Mouse (Mus musculus) layer of hippocampus, adult 18-20 months (tissue): ENCODE measurements around the gene Trim3. TPM values are rescaled to one million over a fixed set of nuclear protein-coding genes. Genes with fewer than 3 reads are reported as not detected.

Experiments used
- DNase-seq, 2 experiments: peaks; one replicate each; pipeline ENCODE4 v3.0.0; 2022; ENCODE audit warnings: low spot score in 2 of 2
- total RNA-seq, 2 experiments: library from RNA; stranded (reverse); gene quantifications; 2 replicates each; pipeline ENCODE4 v1.2.3; 2021

Trim3 gene
- total RNA-seq, 2 experiments from 2014 or later: 122 to 136 TPM

DNA sequence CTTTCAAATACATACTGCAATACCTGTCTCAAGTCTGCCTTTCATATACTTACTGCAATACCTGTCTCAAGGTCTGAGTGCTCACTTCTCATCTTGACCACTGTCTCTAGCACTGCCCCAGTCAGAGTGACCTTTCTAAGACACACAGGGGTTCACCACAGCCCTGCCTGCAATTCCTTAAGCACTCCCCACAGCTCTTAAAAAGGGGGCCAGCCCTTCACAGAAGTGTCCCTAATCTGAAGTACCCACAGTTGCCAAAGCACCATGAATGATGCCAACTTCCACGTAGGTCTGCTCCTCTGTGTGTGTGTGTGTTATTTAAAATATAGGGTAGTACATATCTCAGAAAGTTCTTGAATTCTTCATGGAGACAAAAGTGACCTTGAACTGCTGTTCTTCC is 21.6 kb downstream of the Trim3 start:
- no peak for DNase-seq

DNA sequence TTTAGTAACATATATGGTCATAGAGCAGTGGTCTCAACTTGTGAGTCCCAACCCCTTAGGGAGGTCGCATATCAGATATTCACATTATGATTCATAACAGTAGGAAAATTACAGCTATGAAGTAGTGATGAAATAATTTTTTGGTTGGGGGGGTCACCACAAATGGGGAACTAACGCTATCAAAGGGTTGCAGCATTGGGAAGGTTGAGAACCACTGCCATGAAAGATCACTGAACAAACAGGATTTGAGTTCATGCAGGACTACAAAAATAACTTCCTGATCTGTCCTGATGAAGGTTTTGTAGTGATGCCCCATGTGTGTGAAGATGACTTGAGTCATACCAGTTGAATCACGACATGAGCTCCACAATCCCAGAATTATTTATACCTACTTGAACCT is 24.9 kb downstream of the Trim3 start:
- DNase-seq: no peak

DNA sequence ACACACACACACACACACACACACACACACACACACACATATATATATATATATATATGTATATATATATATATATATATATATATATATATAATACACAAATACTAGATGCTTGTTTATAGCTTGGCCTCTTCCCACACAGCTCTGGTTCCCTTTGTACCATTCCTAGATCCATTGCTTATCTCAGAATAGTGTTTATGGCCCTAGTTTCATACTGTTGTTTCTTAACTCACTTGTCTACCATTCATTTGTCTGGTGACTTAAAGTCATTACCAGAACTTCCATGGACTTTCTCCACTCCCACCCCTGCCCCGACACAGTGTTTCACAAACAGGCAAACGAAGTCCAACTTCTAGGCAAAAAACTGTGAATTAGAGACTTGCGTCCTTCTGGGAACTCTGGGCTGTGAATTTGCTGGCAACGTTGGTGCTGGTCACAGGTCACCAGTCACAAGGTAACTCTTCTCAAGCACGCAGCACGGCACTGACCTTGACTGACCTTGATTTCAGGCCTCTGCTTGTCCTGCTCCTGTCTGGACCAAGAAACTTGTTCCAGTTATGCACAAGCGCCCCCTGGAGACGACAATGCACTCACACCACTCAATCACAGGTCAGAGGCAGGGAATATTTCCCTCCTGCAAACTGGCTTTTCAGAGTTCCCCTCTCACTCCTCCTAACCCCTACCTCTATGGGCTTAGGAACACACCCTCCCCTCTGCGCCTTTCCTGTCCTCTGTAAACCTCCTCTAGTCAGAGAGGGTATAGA is 30.3 kb downstream of the Trim3 start:
- peak; percentile 22 to 76 for DNase-seq

DNA sequence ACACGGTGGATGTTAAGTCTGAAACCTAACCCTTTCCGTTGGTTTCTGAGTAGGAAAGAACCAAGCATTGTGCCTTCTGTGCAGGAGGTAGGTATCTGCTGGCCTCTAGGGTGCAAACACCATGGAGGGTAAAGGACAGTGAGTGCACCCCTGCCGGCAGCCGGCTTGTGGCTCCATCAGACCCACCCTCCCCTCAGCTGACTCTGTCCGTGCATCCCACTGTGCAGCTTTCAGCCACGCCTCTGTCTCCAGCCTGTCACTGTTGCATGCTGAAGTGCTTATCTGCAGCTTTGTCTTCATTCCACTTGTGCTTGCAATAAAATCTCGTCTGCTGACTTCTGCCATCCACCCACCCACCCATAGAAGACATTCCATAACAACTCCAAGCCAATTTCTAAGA is 43.3 kb downstream of the Trim3 start:
- DNase-seq: no peak

DNA sequence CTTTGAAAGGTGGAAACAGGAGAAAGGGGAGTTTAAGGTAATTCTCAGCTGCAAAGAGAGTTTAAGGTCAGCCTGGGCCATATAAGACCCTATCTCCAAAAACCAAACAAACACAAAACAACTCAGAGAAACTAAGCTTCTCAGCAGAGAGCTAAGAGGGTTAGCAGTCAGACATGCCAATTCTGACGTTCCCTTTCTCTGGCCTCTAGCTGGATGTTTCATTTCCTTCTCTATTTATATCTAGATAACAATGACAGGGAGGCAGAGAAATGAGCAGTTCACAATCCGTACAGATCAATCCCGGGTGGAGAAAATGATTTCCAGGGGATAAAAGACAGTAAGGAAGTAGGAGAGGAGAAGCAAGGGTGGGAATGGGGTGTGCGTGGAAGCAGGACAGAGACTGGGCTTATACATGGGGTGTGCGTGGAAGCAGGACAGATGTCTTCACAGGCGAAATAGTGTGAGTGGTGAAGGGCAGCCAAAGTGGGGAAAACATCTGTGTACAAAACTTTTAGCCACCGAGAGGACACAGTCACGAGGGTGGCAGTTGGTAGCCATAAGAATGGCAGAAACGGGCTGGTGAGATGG is 45.0 kb downstream of the Trim3 start:
- DNase-seq: no peak

DNA sequence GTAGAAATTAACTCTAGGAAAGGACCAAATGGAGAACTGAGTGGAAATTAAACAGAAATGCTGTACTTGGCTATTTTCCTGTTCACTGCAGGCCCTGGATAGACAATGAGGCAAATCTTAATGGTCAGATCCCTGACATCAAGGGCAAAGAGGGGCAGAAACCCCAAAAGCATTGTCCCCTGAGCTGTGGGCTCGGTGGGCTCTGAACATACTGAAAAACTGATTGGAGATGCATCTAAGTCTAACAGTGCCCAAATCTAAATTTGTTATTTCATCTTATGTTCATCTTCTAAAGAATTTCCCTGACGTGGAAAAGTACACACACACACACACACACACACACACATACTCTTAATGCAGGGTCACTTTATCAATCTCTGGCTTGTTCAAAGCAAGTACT is 51.4 kb downstream of the Trim3 start:
- no peak for DNase-seq

DNA sequence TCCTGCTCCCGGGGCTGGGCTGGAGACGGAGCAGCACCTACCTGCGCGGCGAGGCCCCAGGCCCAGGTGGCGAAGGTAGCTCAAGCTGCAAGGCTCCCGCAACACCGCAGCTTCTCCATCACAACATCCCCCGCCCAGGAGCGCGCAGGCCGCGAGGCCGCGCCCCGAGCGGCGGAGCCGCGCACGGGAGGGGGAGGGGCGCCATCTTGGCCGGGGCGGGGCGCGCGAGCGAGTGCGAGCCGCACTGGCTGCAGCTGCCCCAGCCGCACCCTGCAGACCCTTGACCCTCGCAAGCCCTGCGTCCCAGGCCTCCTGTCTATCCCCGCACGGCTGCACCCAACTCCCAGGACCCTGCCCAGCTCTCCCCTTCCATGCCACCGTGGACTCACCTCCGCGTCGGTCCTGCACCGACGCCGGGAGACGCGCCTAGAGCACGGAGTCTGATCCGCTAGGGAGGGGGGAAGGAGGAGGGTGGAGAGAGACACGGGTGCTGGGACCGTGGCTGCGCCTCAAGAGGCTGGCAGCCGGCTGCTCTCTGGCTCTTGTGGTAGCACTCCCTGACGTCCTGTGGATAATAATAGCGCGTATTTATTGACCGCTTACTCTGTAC is 52.2 kb downstream of the Trim3 start, which contains the start of gene Apbb1:
Gene Apbb1 (minus strand): TSS at position 560 of the 610 bp plus-strand sequence.
- DNase-seq: peak; percentile 61 to 87

- DNase-seq: no peak
These were observed 52.7 kb downstream of the Trim3 start for GRCm38 (mm10) chr7:105580627-105581089.

DNA sequence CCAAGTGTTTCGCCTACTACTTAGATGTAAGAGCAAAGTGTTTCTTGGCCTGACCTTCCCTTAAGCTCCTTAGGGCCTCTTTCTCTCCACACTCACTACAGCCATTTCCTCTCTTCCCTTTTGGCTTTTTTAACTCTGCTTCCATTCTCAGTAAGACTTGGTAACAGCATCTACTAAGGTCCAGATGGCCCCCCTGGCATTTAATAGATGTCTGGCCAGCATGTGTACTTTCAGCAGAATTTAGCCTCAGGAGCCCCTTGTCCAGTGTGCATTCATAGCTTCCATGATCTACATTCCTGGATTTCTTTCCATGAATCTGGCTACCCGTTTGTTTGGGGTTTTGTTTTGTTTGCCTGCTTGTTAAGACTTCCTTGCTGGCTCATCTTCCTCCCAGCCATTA is 54.9 kb downstream of the Trim3 start:
- no peak for DNase-seq

- DNase-seq: no peak
These were observed 55.9 kb downstream of the Trim3 start for GRCm38 (mm10) chr7:105577377-105577871.

GRCm38 (mm10) chr7:105576166-105576748 is 57.1 kb downstream of the Trim3 start:
- no peak for DNase-seq

- DNase-seq: no peak
These were observed 58.8 kb downstream of the Trim3 start for GRCm38 (mm10) chr7:105574537-105574936.

GRCm38 (mm10) chr7:105572949-105573348 is 60.4 kb downstream of the Trim3 start:
- DNase-seq: no peak

DNA sequence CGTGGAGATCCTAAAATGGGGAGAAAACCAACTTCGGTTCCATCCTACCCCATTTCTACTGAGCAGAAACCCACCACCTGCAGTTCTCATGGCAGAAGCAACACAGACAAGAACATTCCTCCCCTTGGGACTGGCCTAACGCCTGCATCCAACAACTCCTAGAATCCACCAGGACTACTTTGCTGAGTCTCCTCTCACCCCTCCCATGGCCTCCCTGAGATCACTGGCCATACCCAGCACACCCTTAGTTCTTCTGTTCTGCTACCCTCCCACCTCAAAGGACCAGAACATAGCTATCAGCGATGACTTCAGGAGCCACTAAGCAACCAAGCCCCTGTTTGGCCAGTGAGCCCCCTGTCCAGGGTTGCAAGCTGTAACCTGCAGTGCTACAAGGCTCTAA is 62.6 kb downstream of the Trim3 start:
- no peak for DNase-seq

DNA sequence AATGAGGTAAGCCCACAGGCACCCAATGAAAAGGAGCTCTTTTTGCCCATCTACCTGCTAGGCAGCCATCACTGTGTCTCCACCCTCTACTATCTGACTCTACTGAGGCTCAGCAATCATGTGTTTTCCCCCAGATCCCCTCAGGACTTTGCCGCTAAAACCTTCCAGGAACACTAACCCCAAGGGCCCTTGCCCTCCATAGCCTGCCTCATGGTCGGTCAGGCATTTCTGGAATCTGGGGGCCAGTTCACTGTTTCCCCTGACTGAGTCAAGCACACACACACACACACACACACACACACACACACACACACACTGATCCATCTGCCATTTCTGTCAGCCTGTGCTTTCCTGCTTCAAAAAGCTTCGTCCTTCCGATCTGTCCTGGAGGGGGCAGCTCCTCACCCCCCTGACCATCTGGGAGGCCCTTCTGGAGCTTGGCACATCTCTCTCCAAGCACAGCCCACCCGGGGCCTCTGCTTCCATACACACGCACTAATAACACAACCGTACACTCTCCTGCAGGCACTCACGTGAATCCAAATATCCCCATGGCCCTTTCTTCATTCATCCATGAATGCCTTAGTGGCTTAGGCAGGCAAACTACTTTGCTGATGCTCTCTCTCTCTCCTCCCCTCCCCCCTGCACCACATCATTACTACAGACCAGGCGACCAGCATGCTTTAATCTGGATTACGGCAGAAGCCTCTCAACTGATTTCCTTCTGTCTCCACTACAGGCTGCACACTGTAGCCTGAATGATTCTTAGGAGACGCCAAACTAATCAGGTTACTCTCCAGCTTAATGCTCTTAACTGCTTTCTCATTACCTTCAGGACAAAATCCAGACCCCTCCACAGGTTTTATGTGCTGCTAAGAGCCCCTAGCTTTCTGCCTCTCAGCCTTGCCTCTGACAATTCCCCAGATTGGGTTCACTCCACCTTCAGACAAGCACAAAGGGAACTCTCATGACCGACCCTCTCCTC is 63.6 kb downstream of the Trim3 start:
- peak in 1 of 2 experiments; percentile 54 for DNase-seq

DNA sequence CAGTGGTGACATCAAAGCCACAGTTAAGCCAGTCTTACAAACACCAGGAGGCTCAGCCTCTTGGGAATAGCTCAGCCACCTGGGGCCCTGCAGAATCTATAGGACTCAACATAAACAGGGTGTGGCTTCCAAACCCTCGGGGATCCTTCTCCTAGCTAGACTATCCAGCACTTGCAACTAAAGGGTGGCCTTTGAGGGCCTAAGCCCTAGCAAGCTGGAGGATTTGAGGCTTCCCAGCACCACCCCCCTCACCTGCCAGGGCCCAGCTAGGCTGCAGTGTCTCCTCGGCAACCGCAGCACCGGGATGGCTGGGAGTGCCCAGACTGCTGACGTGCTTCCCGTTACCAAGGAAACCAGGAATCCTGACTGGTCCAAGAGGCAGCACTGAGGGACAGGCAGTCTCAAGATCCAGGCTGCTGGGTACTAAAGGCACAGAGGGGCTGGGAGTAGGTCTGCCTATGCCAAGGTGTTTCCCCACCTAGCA is 64.3 kb downstream of the Trim3 start:
- peak; percentile 84 to 85 for DNase-seq

GRCm38 (mm10) chr7:105568583-105568982 is 64.8 kb downstream of the Trim3 start:
- peak; percentile 71 to 77 for DNase-seq

DNA sequence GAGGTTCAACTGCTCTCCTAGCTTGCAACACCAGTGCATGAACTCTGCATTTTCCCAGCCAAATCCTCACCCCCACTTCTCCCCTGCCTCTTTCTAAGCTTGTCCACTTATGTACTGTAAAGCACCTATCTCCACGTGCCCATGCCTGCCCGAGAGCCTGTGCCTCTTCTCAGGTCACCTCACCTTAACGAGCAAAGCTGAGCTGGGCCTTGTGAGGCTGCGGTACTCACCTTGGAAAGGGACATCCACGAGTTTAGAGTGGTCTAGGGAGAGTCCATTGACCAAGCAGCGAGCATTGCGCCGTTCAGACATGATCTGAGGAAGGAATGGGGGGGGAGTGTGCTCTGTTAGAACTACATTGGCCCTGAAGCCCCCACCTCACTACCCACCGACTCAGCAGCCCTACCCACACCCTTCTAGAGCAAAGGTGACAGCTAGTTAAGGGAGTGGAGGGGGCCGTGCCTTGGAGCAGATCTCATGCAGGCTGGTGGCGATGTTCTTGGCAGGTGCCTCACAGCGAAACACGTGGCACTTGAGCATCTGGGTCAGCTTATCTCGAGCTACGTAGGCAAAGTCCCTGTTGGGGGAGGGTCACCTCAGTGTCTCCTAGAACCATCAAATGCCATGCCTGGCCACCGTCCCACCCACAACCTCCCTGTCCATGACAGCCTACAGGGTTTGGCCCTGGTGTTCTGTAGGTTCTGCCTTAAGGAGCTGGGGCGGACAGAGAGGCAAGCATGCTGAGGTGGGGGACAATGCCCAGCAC is 68.1 kb downstream of the Trim3 start:
- DNase-seq: no peak

- no peak for DNase-seq
These were observed 70.0 kb downstream of the Trim3 start for GRCm38 (mm10) chr7:105563367-105563766.

GRCm38 (mm10) chr7:105562317-105562716 is 71.1 kb downstream of the Trim3 start:
- DNase-seq: no peak
